Mouse (Mus musculus) hematopoietic stem cell, adult 5-6 weeks (primary cell): ENCODE results near the gene Dbp. TPM values are rescaled to one million over a fixed set of nuclear protein-coding genes. Genes with fewer than 3 reads are reported as not detected.

Experiments
- ATAC-seq, 2 experiments: fragments of 125-278 bp in 1 of 2; replicated peaks in 1 of 2; 2 replicates each; pipeline ENCODE4 v1.8.0; 2016 to 2017; ENCODE audit warnings: inconsistent platforms in 2 of 2, mild to moderate bottlenecking in 2 of 2, moderate number of reproducible peaks in 2 of 2, low read depth in 1 of 2, moderate TSS enrichment in 1 of 2; ENCODE audit not compliant: low FRiP score in 2 of 2, poor library complexity in 2 of 2, severe bottlenecking in 2 of 2, insufficient read depth in 1 of 2, low TSS enrichment in 1 of 2
- total RNA-seq: library from RNA; stranded (forward); fragments of 172-1452, 232-1000 nt; gene quantifications from 2 replicates; pipeline ENCODE4 v1.2.3, GENCODE M21; 2017

Gene Dbp
- total RNA-seq, 1 experiment from 2014 or later, result 11.5 TPM

GRCm38 (mm10) chr7:45741308-45741707 lies 36.4 kb downstream of the Dbp start:
- peak; percentile 46 to 55 for ATAC-seq

GRCm38 (mm10) chr7:45741777-45742176 lies 36.9 kb downstream of the Dbp start:
- ATAC-seq, result peak; percentile 74 to 87

- ATAC-seq, result peak; percentile 22 to 49; a peak in 2 of 4 replicates
Observed at GRCm38 (mm10) chr7:45742338-45742737, 37.5 kb downstream of the Dbp start.

GRCm38 (mm10) chr7:45744387-45744786 lies 39.5 kb downstream of the Dbp start:
- ATAC-seq, result peak in 1 of 2 experiments; percentile 68; a peak in 2 of 4 replicates

- no peak for ATAC-seq
Observed at GRCm38 (mm10) chr7:45746518-45746917, 41.6 kb downstream of the Dbp start.

- no peak for ATAC-seq
Observed at GRCm38 (mm10) chr7:45747450-45747849, 42.6 kb downstream of the Dbp start.

GRCm38 (mm10) chr7:45748110-45748509 lies 43.2 kb downstream of the Dbp start:
- no peak for ATAC-seq

GRCm38 (mm10) chr7:45749401-45749800 lies 44.5 kb downstream of the Dbp start:
- ATAC-seq, result 0 out of 4 replicates have a peak, but pooled peaks of 1 of the 2 experiments have one; percentile 31

- no peak for ATAC-seq
Observed at GRCm38 (mm10) chr7:45750162-45750561, 45.3 kb downstream of the Dbp start.

GRCm38 (mm10) chr7:45755703-45756102 lies 50.8 kb downstream of the Dbp start:
- no peak for ATAC-seq

GRCm38 (mm10) chr7:45759400-45759799 lies 54.5 kb downstream of the Dbp start:
- peak in 1 of 2 experiments; percentile 42; a peak in 1 of 4 replicates for ATAC-seq

Other genes starting within 250 kb of the Dbp start
- gene Ftl1, start 245.2 kb upstream of the Dbp start, total RNA-seq, result 599 and 753 TPM in 2 replicates
- 18.0 and 28.0 TPM in 2 replicates for gene Bax, start 238.2 kb upstream of the Dbp start, total RNA-seq
- not detected in 2 replicates for gene Tulp2, start 223.2 kb upstream of the Dbp start, total RNA-seq
- gene Gm45808, start 218.3 kb upstream of the Dbp start, total RNA-seq, result not detected in 2 replicates
- gene Dhdh, start 216.3 kb upstream of the Dbp start, total RNA-seq, result 16.9 and 21.6 TPM in 2 replicates
- 255 and 378 TPM in 2 replicates for gene Nucb1, start 194.7 kb upstream of the Dbp start, total RNA-seq
- 267 and 291 TPM in 2 replicates for gene Ppp1r15a, start 178.8 kb upstream of the Dbp start, total RNA-seq
- gene Plekha4, start 178.8 kb upstream of the Dbp start, total RNA-seq, result 0.31 and 3.1 TPM in 2 replicates
- gene Hsd17b14, start 150.2 kb upstream of the Dbp start, total RNA-seq, result not detected in 2 replicates
- gene Bcat2, start 134.9 kb upstream of the Dbp start, total RNA-seq, result 16.4 and 20.9 TPM in 2 replicates
- not detected in 2 replicates for gene Fgf21, start 89.6 kb upstream of the Dbp start, total RNA-seq
- 0.25 TPM in 1 of 2 replicates, not detected in the other for gene Fut1, start 87.8 kb upstream of the Dbp start, total RNA-seq
- not detected in 2 replicates for gene Izumo1, start 83.3 kb upstream of the Dbp start, total RNA-seq
- gene Rasip1, start 77.6 kb upstream of the Dbp start, total RNA-seq, result 0.94 TPM in 1 of 2 replicates, not detected in the other
- gene Mamstr, start 65.1 kb upstream of the Dbp start, total RNA-seq, result not detected in 2 replicates
- gene Fut2, start 38.7 kb upstream of the Dbp start, total RNA-seq, result not detected in 2 replicates
- gene Ntn5, start 21.1 kb upstream of the Dbp start, total RNA-seq, result not detected in 2 replicates
- not detected in 2 replicates for gene Sec1, start 10.7 kb upstream of the Dbp start, total RNA-seq
- 0.30 and 1.1 TPM in 2 replicates for gene Car11, start 5.2 kb upstream of the Dbp start, total RNA-seq
- 1,764 and 1,816 TPM in 2 replicates for gene Rpl18, start 10.4 kb downstream of the Dbp start, total RNA-seq
- 8.2 and 10.9 TPM in 2 replicates for gene Sphk2, start 12.9 kb downstream of the Dbp start, total RNA-seq
- gene Fam83e, start 16.1 kb downstream of the Dbp start, total RNA-seq, result 0.79 and 1.8 TPM in 2 replicates
- gene Spaca4, start 20.7 kb downstream of the Dbp start, total RNA-seq, result not detected in 2 replicates
- gene Lmtk3, start 78.7 kb downstream of the Dbp start, total RNA-seq, result 0.10 TPM in 1 of 2 replicates, not detected in the other
- 4.1 TPM in 1 of 2 replicates, not detected in the other for gene Sult2b1, start 79.6 kb downstream of the Dbp start, total RNA-seq
- gene Cyth2, start 109.5 kb downstream of the Dbp start, total RNA-seq, result 46.6 and 82.7 TPM in 2 replicates
- 0.63 TPM in 1 of 2 replicates, not detected in the other for gene Kcnj14, start 119.7 kb downstream of the Dbp start, total RNA-seq
- 17.1 and 19.3 TPM in 2 replicates for gene Grwd1, start 125.9 kb downstream of the Dbp start, total RNA-seq
- 56.0 and 63.8 TPM in 2 replicates for gene Kdelr1, start 167.7 kb downstream of the Dbp start, total RNA-seq
- 0.10 and 0.31 TPM in 2 replicates for gene Grin2d, start 173.3 kb downstream of the Dbp start, total RNA-seq
- not detected in 2 replicates for gene Syngr4, start 191.6 kb downstream of the Dbp start, total RNA-seq
- 16.2 and 19.6 TPM in 2 replicates for gene Tmem143, start 191.9 kb downstream of the Dbp start, total RNA-seq
- gene Emp3, start 216.3 kb downstream of the Dbp start, total RNA-seq, result 193 and 200 TPM in 2 replicates
- 3.2 and 6.8 TPM in 2 replicates for gene Ccdc114, start 219.0 kb downstream of the Dbp start, total RNA-seq